Mouse (Mus musculus) erythroblast, embryonic 14.5 days (primary cell): ENCODE measurements around the gene Elob.

Experiments used
- GATA1 ChIP-seq: IDR thresholded peaks from 2 replicates; pipeline ENCODE4 v1.6.1; 2012; ENCODE audit warnings: low read length, inconsistent platforms, mixed read lengths
- TAL1 ChIP-seq: IDR thresholded peaks from 3 replicates; pipeline ENCODE4 v1.6.1; 2012; ENCODE audit warnings: low read length, inconsistent platforms, mixed read lengths

- TF ChIP-seq TAL1, result no peak
- TF ChIP-seq GATA1, result no peak
Measured at GRCm38 (mm10) chr17:23876741-23877140, 47.8 kb upstream of the Elob start.
